Mouse (Mus musculus): Measurements from ENCODE around the gene Rab34.

Gene Rab34

DNA sequence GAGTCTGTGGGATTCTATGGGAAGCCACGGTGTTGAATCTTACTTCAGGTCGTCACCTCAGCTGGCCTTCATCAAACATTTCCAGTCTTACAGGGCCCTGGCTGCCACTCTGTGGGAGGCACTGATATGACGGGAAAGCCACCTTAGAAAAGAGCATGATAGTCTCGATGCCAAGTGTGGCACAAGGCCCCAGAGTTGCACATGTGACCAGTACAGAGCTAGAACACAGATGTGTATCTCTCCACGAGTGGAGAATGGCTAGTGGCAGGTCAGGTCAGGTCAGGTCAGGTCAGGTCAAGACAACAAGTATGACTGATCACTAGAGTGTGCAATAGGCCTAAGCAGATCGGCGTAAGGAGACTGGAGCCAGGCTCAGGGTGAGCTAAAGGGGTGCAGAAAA lies 22.4 kb downstream of the Rab34 start:
- no peaks in the 10 kb centered on the region for H3K27me3 ChIP-seq (ENCODE audit: control insufficient read depth, insufficient read depth, low read length, poor library complexity, severe bottlenecking)
- no peak for DNase-seq (ENCODE audit: low read depth, low spot score)
- H3K36me3 ChIP-seq (ENCODE audit: control insufficient read depth, insufficient read depth, low read length, poor library complexity, severe bottlenecking): peaks cover 18% of the 10 kb centered on the region

DNA sequence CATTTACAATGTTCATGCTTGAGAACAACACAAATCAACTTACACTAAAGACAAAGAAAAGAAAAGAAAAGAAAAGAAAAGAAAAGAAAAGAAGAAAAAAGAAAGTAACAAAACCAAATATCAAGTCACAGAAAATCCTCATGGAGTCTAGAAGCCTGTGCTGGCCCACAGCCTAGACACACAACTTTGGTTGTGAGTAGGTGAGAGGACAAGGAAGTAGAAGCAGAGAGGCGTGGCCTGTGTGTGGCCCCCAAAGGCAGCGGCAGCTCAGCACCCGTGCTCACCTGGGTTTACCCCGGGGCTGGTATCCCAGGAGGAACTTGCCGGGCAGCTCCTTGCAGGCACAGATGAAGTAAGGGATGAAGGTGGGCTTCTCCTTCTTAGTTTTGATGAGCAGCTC lies 23.3 kb downstream of the Rab34 start:
- peaks cover 19% of the 10 kb centered on the region for H3K36me3 ChIP-seq (ENCODE audit: control insufficient read depth, insufficient read depth, low read length, poor library complexity, severe bottlenecking)
- no peak for DNase-seq (ENCODE audit: low read depth, low spot score)
- no peaks in the 10 kb centered on the region for H3K27me3 ChIP-seq (ENCODE audit: control insufficient read depth, insufficient read depth, low read length, poor library complexity, severe bottlenecking)

DNA sequence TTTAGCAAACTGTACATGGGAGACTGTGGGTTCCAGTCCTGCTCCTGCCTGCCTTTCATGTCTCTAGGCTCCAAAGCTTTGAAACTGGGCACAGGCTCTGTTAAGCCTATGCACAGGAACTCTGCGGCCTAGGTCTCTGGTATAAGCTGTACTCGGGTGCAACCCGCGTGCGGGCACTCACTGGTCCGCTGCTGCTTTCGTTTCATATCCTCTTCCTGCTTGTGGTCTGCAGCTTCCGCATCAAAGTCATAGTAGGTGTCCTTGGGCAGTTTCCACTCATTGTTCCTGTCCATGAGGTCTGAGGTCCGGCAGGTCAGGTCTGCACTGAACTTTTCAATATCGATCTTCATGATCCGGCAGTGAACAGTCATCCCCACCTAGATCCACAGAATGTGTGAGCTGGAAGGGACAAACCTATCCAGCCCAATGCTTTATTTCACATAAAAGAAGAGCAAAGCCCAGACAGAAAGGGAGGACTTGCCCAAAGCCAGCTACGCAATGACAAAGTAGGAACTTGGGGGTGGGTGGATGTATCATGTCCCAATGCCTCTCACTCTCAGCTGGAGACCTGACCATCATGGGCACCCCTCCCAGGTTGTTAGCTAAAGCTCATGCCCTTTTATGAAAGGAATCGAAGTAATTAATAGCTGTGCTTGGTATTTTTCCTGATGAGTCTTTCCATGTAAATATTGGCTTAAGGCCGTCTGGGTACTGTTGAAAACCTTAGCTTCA lies 25.0 kb downstream of the Rab34 start:
- Histone ChIP-seq H3K36me3 (ENCODE audit: control insufficient read depth, insufficient read depth, low read length, poor library complexity, severe bottlenecking) (peaks cover 17% of the 10 kb centered on the region), H3K27me3 (ENCODE audit: control insufficient read depth, insufficient read depth, low read length, poor library complexity, severe bottlenecking) (no peaks in the 10 kb centered on the region)
- peak; percentile 65 for DNase-seq (ENCODE audit: low read depth, low spot score)

DNA sequence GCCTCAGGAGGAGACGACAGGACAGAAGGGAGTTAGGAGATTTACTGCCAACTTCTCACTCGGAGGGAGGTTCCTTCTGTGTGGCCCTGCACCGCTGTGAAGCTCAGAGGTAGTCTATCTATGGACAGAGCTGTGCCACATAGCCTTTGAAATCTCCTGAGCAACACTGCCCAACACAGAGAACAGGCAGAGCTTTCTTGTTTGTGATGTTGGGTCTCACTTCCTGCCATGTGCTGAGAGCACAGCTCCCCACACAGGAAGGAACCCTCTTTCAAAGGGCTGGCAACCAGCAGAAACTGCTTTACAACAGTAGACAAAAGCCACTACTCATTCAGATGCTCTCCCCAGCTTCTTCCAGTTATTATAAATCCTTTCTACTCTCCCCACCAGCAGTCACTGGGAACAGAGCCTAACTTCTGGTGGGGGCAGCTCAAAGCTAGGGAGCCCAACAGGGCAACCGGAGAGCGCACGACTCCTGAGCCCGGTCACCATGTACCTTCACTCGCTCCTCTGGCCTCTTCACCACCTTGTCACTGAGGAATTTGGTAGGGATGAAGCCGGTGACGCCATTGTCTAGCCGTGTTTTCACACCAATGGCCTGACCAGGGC lies 27.6 kb downstream of the Rab34 start:
- Histone ChIP-seq H3K36me3 (ENCODE audit: control insufficient read depth, insufficient read depth, low read length, poor library complexity, severe bottlenecking) (peaks cover 9% of the 10 kb centered on the region), H3K27me3 (ENCODE audit: control insufficient read depth, insufficient read depth, low read length, poor library complexity, severe bottlenecking) (no peaks in the 10 kb centered on the region)
- no peak for DNase-seq (ENCODE audit: low read depth, low spot score)

DNA sequence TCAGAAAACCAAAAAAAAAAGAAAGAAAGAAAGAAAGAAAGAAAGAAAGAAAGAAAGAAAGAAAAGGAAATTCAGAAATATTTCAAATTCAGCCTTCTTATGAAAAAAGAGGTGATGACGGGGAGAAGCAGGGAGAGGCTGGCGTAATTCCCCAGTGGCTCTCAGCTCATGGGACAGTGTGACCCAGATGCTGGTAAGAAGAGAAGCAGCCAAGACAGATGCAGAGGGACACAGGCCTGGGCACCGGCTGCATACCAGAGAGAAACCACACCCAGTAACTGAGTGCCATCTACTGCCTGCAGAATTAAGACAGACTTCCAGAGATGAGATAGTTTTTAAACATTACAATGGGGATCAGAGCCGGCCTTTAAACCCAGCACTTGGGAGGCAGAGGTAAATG lies 35.4 kb downstream of the Rab34 start:
- DNase-seq (ENCODE audit: low read depth, low spot score): no peak
- H3K36me3 ChIP-seq (ENCODE audit: control insufficient read depth, insufficient read depth, low read length, poor library complexity, severe bottlenecking): peaks cover 29% of the 10 kb centered on the region
- H3K27me3 ChIP-seq (ENCODE audit: control insufficient read depth, insufficient read depth, low read length, poor library complexity, severe bottlenecking): no peaks in the 10 kb centered on the region

DNA sequence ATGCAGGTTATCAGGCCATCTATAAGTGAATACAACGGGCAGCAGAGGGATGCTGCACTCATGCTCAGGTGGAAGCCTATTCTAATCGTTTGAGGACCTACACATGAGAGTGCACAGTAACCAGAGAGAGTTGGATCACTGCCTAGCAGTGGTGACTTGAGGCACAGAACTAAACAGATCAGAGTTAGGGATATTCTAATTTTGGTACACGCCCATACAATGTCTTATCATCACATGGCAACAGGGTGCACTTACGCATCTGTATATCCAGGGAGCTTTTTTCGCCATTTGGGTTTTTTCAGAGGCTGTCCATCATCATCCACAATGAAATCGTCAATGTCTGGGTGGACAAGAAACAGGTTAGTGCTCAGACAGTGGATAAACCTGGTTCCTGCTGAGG lies 43.3 kb downstream of the Rab34 start:
- DNase-seq (ENCODE audit: low read depth, low spot score): no peak
- peaks cover 17% of the 10 kb centered on the region for H3K36me3 ChIP-seq (ENCODE audit: control insufficient read depth, insufficient read depth, low read length, poor library complexity, severe bottlenecking)
- H3K27me3 ChIP-seq (ENCODE audit: control insufficient read depth, insufficient read depth, low read length, poor library complexity, severe bottlenecking): no peaks in the 10 kb centered on the region

DNA sequence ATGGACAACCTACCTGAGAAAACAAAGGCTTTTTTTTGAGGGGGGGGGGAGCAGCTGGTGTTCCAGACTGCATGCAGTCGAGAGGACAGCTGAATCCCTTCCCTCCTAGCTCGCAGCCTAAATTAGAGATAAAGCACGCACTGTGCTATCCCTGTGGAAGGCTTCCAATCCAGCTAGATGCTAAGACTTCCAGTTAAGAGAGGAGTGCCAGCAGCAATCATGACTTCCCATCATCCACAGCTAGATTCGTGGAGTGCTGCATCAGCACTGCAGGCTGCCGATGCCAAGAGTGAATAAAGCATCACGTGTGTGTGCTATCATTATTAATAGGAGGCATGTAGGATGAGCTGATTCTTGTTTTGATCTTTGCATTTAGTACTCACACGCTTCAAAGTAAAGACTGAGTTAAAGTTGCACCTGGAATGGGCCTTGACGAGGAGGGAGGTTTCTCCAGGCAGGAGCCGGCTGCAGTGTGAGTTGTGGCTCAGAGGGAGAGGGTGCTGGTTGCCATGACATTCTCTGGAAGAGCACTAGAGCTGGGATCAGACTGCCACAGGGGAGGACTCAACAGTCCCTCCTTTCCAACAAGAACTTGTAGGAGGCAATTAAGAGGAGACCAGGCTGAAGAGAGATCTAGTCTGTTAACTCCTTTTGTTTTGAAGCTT lies 52.1 kb downstream of the Rab34 start:
- H3K36me3 ChIP-seq (ENCODE audit: control insufficient read depth, insufficient read depth, low read length, poor library complexity, severe bottlenecking): no peaks in the 10 kb centered on the region
- no peaks in the 10 kb centered on the region for H3K27me3 ChIP-seq (ENCODE audit: control insufficient read depth, insufficient read depth, low read length, poor library complexity, severe bottlenecking)
- no peak for DNase-seq (ENCODE audit: low read depth, low spot score)
